Mouse (Mus musculus) heart, postnatal 10 days (tissue): ENCODE measurements around the gene Foxo1. TPM values are rescaled to one million over a fixed set of nuclear protein-coding genes. Genes with fewer than 3 reads are reported as not detected.

Source experiments
- DNase-seq, 2 experiments: peaks; one replicate each; pipeline ENCODE4 v3.0.0; 2021
- intact Hi-C: fragments of 180-260 bp; cut with DNase I; formaldehyde crosslinking; loops from one replicate; pipeline ENCODE4 v1.15.1; 2025
- total RNA-seq, 2 experiments: library from RNA; stranded (reverse); gene quantifications; 2 replicates each; pipeline ENCODE4 v1.2.3; 2021

Gene Foxo1
- total RNA-seq, 2 experiments from 2014 or later: 16.7 to 17.1 TPM

- intact Hi-C loops: loop anchor here (1.0 kb wide), 1 partner anchor 132 kb away; the partner anchor contains the start of gene Foxo1
- no peak for DNase-seq
Observed at GRCm38 (mm10) chr3:52400284-52401161, 132.4 kb downstream of the Foxo1 start.

GRCm38 (mm10) chr3:52401162-52401928 lies 133.2 kb downstream of the Foxo1 start:
- DNase-seq: peak; percentile 65 to 73
- intact Hi-C loops: loop anchor here (1.0 kb wide), 1 partner anchor 133 kb away; the partner anchor contains the start of gene Foxo1

Other genes with a start within 250 kb of the Foxo1 start
- 1 to 10 TPM; 5.4 to 5.6 TPM for gene Maml3, start 163.3 kb upstream of the Foxo1 start, total RNA-seq